Comparison of ENCODE assay signal across 19 mouse cellular contexts in the genomic region with DNA sequence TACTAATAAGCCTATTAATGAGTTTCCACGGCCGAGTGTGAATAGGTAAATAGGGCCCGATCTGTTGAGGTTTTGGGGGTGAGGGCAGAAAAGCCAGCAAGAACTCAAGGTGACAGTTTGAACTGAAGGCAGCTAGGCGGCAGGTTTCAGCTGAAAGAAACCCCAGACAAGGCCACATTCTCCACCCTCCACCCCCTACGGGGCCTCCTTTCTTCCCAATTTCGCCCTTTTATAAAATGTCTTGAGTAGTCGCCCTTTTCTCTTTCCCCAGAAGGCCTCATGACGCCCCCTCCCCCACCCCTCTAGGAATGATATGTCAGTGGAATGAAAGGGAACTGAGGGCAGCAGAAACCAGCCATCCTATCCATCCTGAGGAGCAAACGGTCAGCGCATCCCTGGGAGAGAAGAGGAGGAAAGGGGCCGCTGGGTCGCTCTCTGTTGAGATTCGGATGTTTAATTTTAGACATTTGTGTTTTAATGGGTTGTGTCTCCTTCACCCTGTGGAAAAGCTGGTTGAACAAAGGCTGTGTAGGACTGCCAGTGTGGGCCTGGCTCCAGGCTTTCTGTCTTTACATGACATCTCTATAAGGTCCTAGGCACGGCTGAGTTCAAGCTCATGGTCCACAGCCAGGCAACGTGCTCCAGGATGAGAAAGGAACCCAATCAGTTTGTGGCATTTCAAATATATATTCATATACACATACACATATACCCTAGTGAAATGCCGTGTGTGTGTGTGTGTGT.
DNase-seq lines count a peak whose midpoint lies in the region; ATAC-seq and TF ChIP-seq lines count a peak whose summit lies in the region.
"Had no signal": no experiment of that assay in that cellular context is flagged by ENCODE, and none has a peak within 500 bp of the region (broad histone marks: within the 10 kb centered on the region; RNA-seq: fewer than 3 reads in every experiment).

No protein-coding gene starts in this region.

- DNase-seq in hindbrain, embryonic 11.5 days (ENCODE audit: low spot score), result peak; percentile 75
- DNase-seq in R1 (ENCODE audit: low read depth, low spot score), result peak; percentile 52
- DNase-seq in embryonic facial prominence, embryonic 10.5 days (ENCODE audit: low spot score), result peak; percentile 50
- DNase-seq in adrenal gland, adult 18-20 months (ENCODE audit: low spot score in 2 of 2), result no peak
- no peak for DNase-seq in adrenal gland, postnatal 25 days
- no peak for DNase-seq in liver, postnatal 0 days
- DNase-seq: adrenal gland, postnatal 10 days; cerebellum, adult 9-11 months; gastrocnemius, postnatal 14 days; heart, postnatal 36 days; kidney, adult 11 months; kidney, postnatal 25 days had no signal

- no peak overlapping the region for H3K4me3 ChIP-seq in hindbrain, embryonic 11.5 days (ENCODE audit: low read depth, low read length)
- H3K4me3 ChIP-seq in hindbrain, embryonic 16.5 days (ENCODE audit: low read length), result no peak overlapping the region
- H3K4me3 ChIP-seq in embryonic facial prominence, embryonic 10.5 days, result no peak overlapping the region
- no peak overlapping the region for H3K4me3 ChIP-seq in midbrain, embryonic 12.5 days
- H3K4me3 ChIP-seq in liver, postnatal 0 days (ENCODE audit: low read depth, low read length), result no peak overlapping the region
- H3K4me3 ChIP-seq: heart, embryonic 12.5 days; megakaryocyte, embryonic 14.5 days; stomach, embryonic 15.5 days had no signal

- no peak overlapping the region for H3K9ac ChIP-seq in hindbrain, embryonic 11.5 days (ENCODE audit: low read depth, low read length)
- H3K9ac ChIP-seq in hindbrain, embryonic 16.5 days (ENCODE audit: low read depth, low read length), result no peak overlapping the region
- H3K9ac ChIP-seq in midbrain, embryonic 12.5 days (replicated peaks), result no peak overlapping the region
- H3K9ac ChIP-seq in liver, postnatal 0 days (replicated peaks), result no peak overlapping the region
- H3K9ac ChIP-seq: heart, embryonic 12.5 days; stomach, embryonic 15.5 days had no signal

- no peak for TF ChIP-seq CTCF in liver, postnatal 0 days (IDR thresholded peaks at IDR 0.05; ENCODE audit: low read depth)

- no peaks in the 10 kb centered on the region for H3K9me3 ChIP-seq in hindbrain, embryonic 11.5 days (ENCODE audit: control insufficient read depth, low read length)
- no peaks in the 10 kb centered on the region for H3K9me3 ChIP-seq in hindbrain, embryonic 16.5 days (ENCODE audit: control insufficient read depth, low read length)
- no peaks in the 10 kb centered on the region for H3K9me3 ChIP-seq in embryonic facial prominence, embryonic 10.5 days
- no peaks in the 10 kb centered on the region for H3K9me3 ChIP-seq in midbrain, embryonic 12.5 days
- H3K9me3 ChIP-seq in liver, postnatal 0 days (ENCODE audit: low read length), result no peaks in the 10 kb centered on the region
- H3K9me3 ChIP-seq: heart, embryonic 12.5 days; stomach, embryonic 15.5 days had no signal

- WGBS in hindbrain, embryonic 11.5 days, result 20% methylated on average over 16 of the region's 16 CpGs
- WGBS in hindbrain, embryonic 16.5 days, result 25% methylated on average over 16 of the region's 16 CpGs
- 37% methylated on average over 16 of the region's 16 CpGs for WGBS in embryonic facial prominence, embryonic 10.5 days
- 19% methylated on average over 16 of the region's 16 CpGs for WGBS in midbrain, embryonic 12.5 days
- 67% methylated on average over 16 of the region's 16 CpGs for WGBS in liver, postnatal 0 days (ENCODE audit: insufficient replicate concordance)

- peaks cover 10% of the 10 kb centered on the region for H3K4me1 ChIP-seq in hindbrain, embryonic 11.5 days (replicated peaks; ENCODE audit: control insufficient read depth, insufficient read depth, low read length)
- H3K4me1 ChIP-seq in hindbrain, embryonic 16.5 days (ENCODE audit: control insufficient read depth, insufficient read depth, low read depth, low read length), result peaks cover 5% of the 10 kb centered on the region
- H3K4me1 ChIP-seq in embryonic facial prominence, embryonic 10.5 days, result peaks cover 56% of the 10 kb centered on the region
- H3K4me1 ChIP-seq in midbrain, embryonic 12.5 days, result peaks cover 60% of the 10 kb centered on the region
- H3K4me1 ChIP-seq in liver, postnatal 0 days (ENCODE audit: insufficient read depth), result no peaks in the 10 kb centered on the region

- peak overlapping the region; percentile 54 for H3K27ac ChIP-seq in hindbrain, embryonic 11.5 days (ENCODE audit: low read depth, low read length)
- no peak overlapping the region for H3K27ac ChIP-seq in hindbrain, embryonic 16.5 days (ENCODE audit: low read depth, low read length)
- H3K27ac ChIP-seq in embryonic facial prominence, embryonic 10.5 days (replicated peaks), result no peak overlapping the region
- H3K27ac ChIP-seq in midbrain, embryonic 12.5 days (replicated peaks), result peak overlapping the region; percentile 4
- no peak overlapping the region for H3K27ac ChIP-seq in liver, postnatal 0 days (ENCODE audit: low read depth)
- H3K27ac ChIP-seq: stomach, embryonic 15.5 days had no signal

- H3K27me3 ChIP-seq in hindbrain, embryonic 11.5 days (ENCODE audit: control insufficient read depth, insufficient read depth, low read length), result no peaks in the 10 kb centered on the region
- H3K27me3 ChIP-seq in hindbrain, embryonic 16.5 days (replicated peaks; ENCODE audit: control insufficient read depth, insufficient read depth, low read length), result no peaks in the 10 kb centered on the region; the same call in 1 of the 2 replicates
- peaks cover 64% of the 10 kb centered on the region for H3K27me3 ChIP-seq in embryonic facial prominence, embryonic 10.5 days (replicated peaks; ENCODE audit: low read depth, poor library complexity, severe bottlenecking)
- H3K27me3 ChIP-seq in midbrain, embryonic 12.5 days, result peaks cover 43% of the 10 kb centered on the region
- peaks cover 21% of the 10 kb centered on the region for H3K27me3 ChIP-seq in liver, postnatal 0 days (ENCODE audit: insufficient read depth, low read length)
- H3K27me3 ChIP-seq: stomach, embryonic 15.5 days had no signal

- no peak overlapping the region for H3K4me2 ChIP-seq in hindbrain, embryonic 11.5 days (replicated peaks; ENCODE audit: low read depth, low read length)
- H3K4me2 ChIP-seq in hindbrain, embryonic 16.5 days (ENCODE audit: low read length), result no peak overlapping the region
- peak overlapping the region; percentile 7; the same call in 1 of the 2 replicates for H3K4me2 ChIP-seq in midbrain, embryonic 12.5 days (replicated peaks)
- H3K4me2 ChIP-seq in liver, postnatal 0 days (ENCODE audit: low read depth, low read length), result no peak overlapping the region
- H3K4me2 ChIP-seq: heart, embryonic 12.5 days; liver, embryonic 11.5 days; stomach, embryonic 15.5 days had no signal

- ATAC-seq in hindbrain, embryonic 11.5 days (ENCODE audit: low FRiP score), result peak; percentile 28; the same call in 1 of the 2 replicates
- ATAC-seq in hindbrain, embryonic 16.5 days, result no peak
- ATAC-seq in midbrain, embryonic 12.5 days (ENCODE audit: low FRiP score, low read depth), result peak; percentile 42
- no peak for ATAC-seq in liver, postnatal 0 days
- ATAC-seq: lung, postnatal 0 days had no signal

- H3K36me3 ChIP-seq in hindbrain, embryonic 11.5 days (ENCODE audit: control insufficient read depth, insufficient read depth, low read length), result no peaks in the 10 kb centered on the region
- no peaks in the 10 kb centered on the region for H3K36me3 ChIP-seq in hindbrain, embryonic 16.5 days (ENCODE audit: control insufficient read depth, insufficient read depth, low read length)
- H3K36me3 ChIP-seq in embryonic facial prominence, embryonic 10.5 days (replicated peaks), result no peaks in the 10 kb centered on the region
- H3K36me3 ChIP-seq in midbrain, embryonic 12.5 days, result no peaks in the 10 kb centered on the region
- H3K36me3 ChIP-seq in liver, postnatal 0 days (replicated peaks; ENCODE audit: insufficient read depth, low read length), result no peaks in the 10 kb centered on the region
- H3K36me3 ChIP-seq: heart, embryonic 12.5 days; stomach, embryonic 15.5 days had no signal

- no peak for TF ChIP-seq EP300 in liver, postnatal 0 days (IDR thresholded peaks at IDR 0.05; ENCODE audit: low read depth)

Comparison
In these comparisons a context has a peak if more than half of its experiments do, and no peak if none do; other contexts are left out.
1. ATAC-seq: peak in hindbrain, embryonic 11.5 days (single experiment) and midbrain, embryonic 12.5 days (single experiment); none in hindbrain, embryonic 16.5 days (single experiment) and liver, postnatal 0 days (single experiment).
2. H3K27ac ChIP-seq: peak in hindbrain, embryonic 11.5 days (single experiment) and midbrain, embryonic 12.5 days (single experiment); none in hindbrain, embryonic 16.5 days (single experiment), embryonic facial prominence, embryonic 10.5 days (single experiment) and liver, postnatal 0 days (single experiment).
3. DNase-seq: peak in hindbrain, embryonic 11.5 days (single experiment), R1 (single experiment) and embryonic facial prominence, embryonic 10.5 days (single experiment); none in adrenal gland, adult 18-20 months (0 of 2), adrenal gland, postnatal 25 days (single experiment) and liver, postnatal 0 days (single experiment).